Mouse (Mus musculus): ENCODE results near the gene Trpc6. TPM values are rescaled to one million over a fixed set of nuclear protein-coding genes. Genes with fewer than 3 reads are reported as not detected.
A peak's percentile ranks its signal among the peaks of the same experiment; 100 is the strongest.

The Trpc6 gene
- total and polyA plus RNA-seq, 3 experiments = 0.11 to 0.21 TPM; not detected in 1

DNA sequence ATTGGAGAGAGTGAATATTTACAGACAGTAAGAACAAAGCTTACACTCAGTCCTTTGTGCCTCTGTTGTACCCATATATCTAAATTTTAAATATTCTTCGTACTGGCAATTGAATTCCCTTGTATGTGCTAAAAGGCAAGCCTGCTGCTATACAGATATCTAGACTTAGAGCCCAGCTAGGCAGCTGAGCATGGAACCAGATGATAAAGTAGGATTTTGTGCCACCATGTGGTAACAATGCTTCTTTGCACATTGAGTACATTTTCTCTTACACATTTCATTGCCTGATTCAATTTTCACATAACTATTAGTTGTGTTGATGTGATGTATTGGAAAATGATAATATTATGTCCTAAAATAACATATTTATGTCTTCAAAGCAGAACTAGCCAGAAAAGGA lies 132.7 kb downstream of the Trpc6 start:
- in situ Hi-C loops (cut with MboI; ENCODE audit: low pct_ligation_motif_present, low pct_unique_long_range_greater_than_20kb, low sequenced_read_pairs) (no loop called here), dilution Hi-C loops (cut with MboI; ENCODE audit: extremely low pct_ligation_motif_present, extremely low pct_unique_long_range_greater_than_20kb, low sequenced_read_pairs) (no loop called here)
- no peak overlapping the region for H3K9ac ChIP-seq (ENCODE audit: insufficient read depth, low read depth)
- H3K9me3 ChIP-seq (replicated peaks; ENCODE audit: low read length) = no peaks in the 10 kb centered on the region
- no peak overlapping the region for H3K27ac ChIP-seq (ENCODE audit: insufficient read depth, low read depth)
- TF ChIP-seq CTCF (conservative IDR thresholded peaks at IDR 0.05 in 1 of 2, IDR thresholded peaks at IDR 0.05 in 1 of 2; ENCODE audit: low read depth in 2 of 2, low read length in 2 of 2) = peak; percentile 12 to 38; a peak in 2 of 4 replicates
- no peak for TF ChIP-seq MAFK (IDR thresholded peaks at IDR 0.05; ENCODE audit: insufficient replicate concordance, low read length)
- TF ChIP-seq RAD21 (IDR thresholded peaks at IDR 0.05; ENCODE audit: low read depth, low read length) = peak; percentile 50
- peak; percentile 28; the same call in 1 of the 2 replicates for TF ChIP-seq SMC3 (IDR thresholded peaks at IDR 0.05; ENCODE audit: low read depth, low read length)
- TF ChIP-seq RCOR1 (conservative IDR thresholded peaks at IDR 0.05; ENCODE audit: low read depth, low read length) = no peak
- no peak for TF ChIP-seq TCF12 (IDR thresholded peaks at IDR 0.05; ENCODE audit: low read depth, low read length)
- peaks cover 0 to 13% of the 10 kb centered on the region in 2 experiments; a peak in 2 of 4 replicates for H3K4me1 ChIP-seq (ENCODE audit: control insufficient read depth in 1 of 2, insufficient read depth in 2 of 2)
- peak; percentile 23 for DNase-seq (ENCODE audit: extremely low read depth)
- H3K79me2 ChIP-seq (replicated peaks; ENCODE audit: control insufficient read depth, extremely low read depth, insufficient read depth, poor library complexity, severe bottlenecking) = no peaks in the 10 kb centered on the region
- no peaks in the 10 kb centered on the region for H3K36me3 ChIP-seq (replicated peaks in 1 of 2; ENCODE audit: control insufficient read depth in 1 of 2, insufficient read depth in 1 of 2, low read length in 1 of 2)
- no peak overlapping the region for H3K4me2 ChIP-seq (ENCODE audit: insufficient read depth, low read depth, poor library complexity, severe bottlenecking)
- no peak overlapping the region for H3K4me3 ChIP-seq (replicated peaks in 1 of 3; ENCODE audit: low read depth in 2 of 3, low read length in 2 of 3, poor library complexity in 1 of 3)
- no peaks in the 10 kb centered on the region for H3K27me3 ChIP-seq (replicated peaks)

DNA sequence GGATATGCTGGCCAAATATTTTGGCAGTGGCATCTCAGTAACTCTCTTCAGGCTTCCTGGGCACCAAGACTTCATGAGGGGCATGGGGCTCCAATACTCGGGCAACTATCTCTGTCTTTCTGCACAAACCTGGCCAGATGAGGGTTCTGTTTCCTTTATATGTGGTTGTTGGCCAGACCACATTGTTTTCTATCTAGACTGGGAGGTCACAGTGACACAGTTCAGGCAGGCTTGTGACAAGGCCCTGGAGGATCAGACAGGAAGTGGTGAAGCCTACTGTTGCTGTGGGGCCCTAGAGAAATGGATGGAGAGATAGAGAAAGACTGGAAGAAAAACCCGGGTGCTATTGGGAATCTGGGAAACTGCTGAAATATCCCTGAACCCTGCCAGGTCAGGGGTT lies 149.2 kb downstream of the Trpc6 start:
- in situ Hi-C loops (cut with MboI; ENCODE audit: low pct_ligation_motif_present, low pct_unique_long_range_greater_than_20kb, low sequenced_read_pairs) = no loop called here
- H3K4me3 ChIP-seq (replicated peaks in 1 of 3; ENCODE audit: low read depth in 2 of 3, low read length in 2 of 3, poor library complexity in 1 of 3) = no peak overlapping the region
- no peaks in the 10 kb centered on the region for H3K36me3 ChIP-seq (replicated peaks in 1 of 2; ENCODE audit: control insufficient read depth in 1 of 2, insufficient read depth in 1 of 2, low read length in 1 of 2)
- H3K4me1 ChIP-seq (ENCODE audit: control insufficient read depth in 1 of 2, insufficient read depth in 2 of 2) = peaks cover 0 to 4% of the 10 kb centered on the region in 2 experiments; a peak in 1 of 4 replicates
- DNase-seq (ENCODE audit: extremely low read depth) = no peak
- no peak overlapping the region for H3K9ac ChIP-seq (ENCODE audit: insufficient read depth, low read depth)
- H3K4me2 ChIP-seq (ENCODE audit: insufficient read depth, low read depth, poor library complexity, severe bottlenecking) = no peak overlapping the region
- dilution Hi-C loops (cut with MboI; ENCODE audit: extremely low pct_ligation_motif_present, extremely low pct_unique_long_range_greater_than_20kb, low sequenced_read_pairs) = no loop called here
- H3K27me3 ChIP-seq (replicated peaks) = no peaks in the 10 kb centered on the region
- H3K9me3 ChIP-seq (replicated peaks; ENCODE audit: low read length) = no peaks in the 10 kb centered on the region
- TF ChIP-seq UBTF (IDR thresholded peaks at IDR 0.05; ENCODE audit: low read depth, low read length) (no peak), GABPA (IDR thresholded peaks at IDR 0.05; ENCODE audit: insufficient replicate concordance, low read depth, low read length) (no peak), PAX5 (IDR thresholded peaks at IDR 0.05; ENCODE audit: low read length) (no peak), RAD21 (IDR thresholded peaks at IDR 0.05; ENCODE audit: low read depth, low read length) (no peak), ETS1 (conservative IDR thresholded peaks at IDR 0.05; ENCODE audit: low read depth, low read length) (no peak)
- H3K79me2 ChIP-seq (replicated peaks; ENCODE audit: control insufficient read depth, extremely low read depth, insufficient read depth, poor library complexity, severe bottlenecking) = no peaks in the 10 kb centered on the region
- no peak overlapping the region for H3K27ac ChIP-seq (ENCODE audit: insufficient read depth, low read depth)

DNA sequence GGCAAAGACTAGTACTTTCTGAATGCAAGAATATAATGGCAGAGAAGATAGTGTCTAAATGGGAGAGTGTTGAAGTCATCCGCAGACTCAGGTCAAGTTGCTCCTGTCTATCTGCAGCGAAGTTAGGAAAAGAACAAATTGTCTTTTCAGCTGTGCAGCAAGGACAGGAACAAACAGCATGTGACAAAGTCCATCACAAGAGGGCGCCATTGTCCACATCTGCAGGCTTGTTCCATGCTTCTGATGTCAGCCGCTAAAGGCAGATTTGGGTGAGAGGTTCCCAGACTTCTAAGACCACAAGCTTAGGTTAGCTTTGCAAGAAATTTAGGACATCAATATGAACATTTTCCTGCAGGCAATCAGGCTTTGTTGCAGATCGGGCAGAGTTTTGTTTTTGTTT lies 156.7 kb downstream of the Trpc6 start:
- H3K4me1 ChIP-seq (ENCODE audit: control insufficient read depth in 1 of 2, insufficient read depth in 2 of 2) = no peaks in the 10 kb centered on the region
- in situ Hi-C loops (cut with MboI; ENCODE audit: low pct_ligation_motif_present, low pct_unique_long_range_greater_than_20kb, low sequenced_read_pairs) = loop anchor here (25.0 kb wide), 1 partner anchor 262 kb away; the partner anchor contains the start of gene Gm16485
- no peaks in the 10 kb centered on the region for H3K79me2 ChIP-seq (replicated peaks; ENCODE audit: control insufficient read depth, extremely low read depth, insufficient read depth, poor library complexity, severe bottlenecking)
- DNase-seq (ENCODE audit: extremely low read depth) = peak; percentile 76
- no peak overlapping the region for H3K27ac ChIP-seq (ENCODE audit: insufficient read depth, low read depth)
- H3K4me3 ChIP-seq (replicated peaks in 1 of 3; ENCODE audit: low read depth in 2 of 3, low read length in 2 of 3, poor library complexity in 1 of 3) = no peak overlapping the region
- TF ChIP-seq NRF1 (IDR thresholded peaks at IDR 0.05; ENCODE audit: low read depth, low read length) (no peak), SMC3 (IDR thresholded peaks at IDR 0.05; ENCODE audit: low read depth, low read length) (peak; percentile 43), TBP (conservative IDR thresholded peaks at IDR 0.05; ENCODE audit: low read depth, low read length) (no peak), HCFC1 (IDR thresholded peaks at IDR 0.05; ENCODE audit: low read depth, low read length) (no peak), CTCF (conservative IDR thresholded peaks at IDR 0.05 in 1 of 2, IDR thresholded peaks at IDR 0.05 in 1 of 2; ENCODE audit: low read depth in 2 of 2, low read length in 2 of 2) (peak; percentile 64 to 76), GABPA (IDR thresholded peaks at IDR 0.05; ENCODE audit: insufficient replicate concordance, low read depth, low read length) (no peak), RAD21 (IDR thresholded peaks at IDR 0.05; ENCODE audit: low read depth, low read length) (peak; percentile 63), JUN (IDR thresholded peaks at IDR 0.05; ENCODE audit: insufficient read depth, low read depth, low read length) (no peak)
- no peak overlapping the region for H3K9ac ChIP-seq (ENCODE audit: insufficient read depth, low read depth)
- H3K4me2 ChIP-seq (ENCODE audit: insufficient read depth, low read depth, poor library complexity, severe bottlenecking) = no peak overlapping the region
- no peaks in the 10 kb centered on the region for H3K27me3 ChIP-seq (replicated peaks)
- dilution Hi-C loops (cut with MboI; ENCODE audit: extremely low pct_ligation_motif_present, extremely low pct_unique_long_range_greater_than_20kb, low sequenced_read_pairs) = no loop called here
- H3K36me3 ChIP-seq (replicated peaks in 1 of 2; ENCODE audit: control insufficient read depth in 1 of 2, insufficient read depth in 1 of 2, low read length in 1 of 2) = no peaks in the 10 kb centered on the region
- H3K9me3 ChIP-seq (replicated peaks; ENCODE audit: low read length) = no peaks in the 10 kb centered on the region
